Mouse (Mus musculus): Measurements from ENCODE around the gene Trim11.

Gene Trim11

DNA sequence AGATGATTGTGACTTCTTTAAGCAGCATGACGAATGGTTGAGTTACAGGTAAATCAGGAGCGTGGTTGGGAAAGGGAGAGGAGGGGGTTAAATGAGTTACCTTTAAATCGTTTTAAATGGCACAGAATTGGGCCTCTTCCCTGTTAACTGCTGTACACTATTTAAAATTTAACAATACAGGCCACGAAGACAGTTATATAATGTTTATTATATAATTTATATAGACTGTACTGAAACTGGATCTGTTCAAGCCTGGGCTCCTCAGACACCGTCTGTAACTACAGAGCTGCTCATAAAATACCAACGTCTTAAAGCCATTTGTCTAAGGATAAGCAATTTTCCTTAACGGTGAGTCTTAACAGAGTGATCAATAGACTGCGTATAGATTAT, 22.0 kb upstream of the Trim11 start:
- DNase-seq (ENCODE audit: low read depth), result no peak

DNA sequence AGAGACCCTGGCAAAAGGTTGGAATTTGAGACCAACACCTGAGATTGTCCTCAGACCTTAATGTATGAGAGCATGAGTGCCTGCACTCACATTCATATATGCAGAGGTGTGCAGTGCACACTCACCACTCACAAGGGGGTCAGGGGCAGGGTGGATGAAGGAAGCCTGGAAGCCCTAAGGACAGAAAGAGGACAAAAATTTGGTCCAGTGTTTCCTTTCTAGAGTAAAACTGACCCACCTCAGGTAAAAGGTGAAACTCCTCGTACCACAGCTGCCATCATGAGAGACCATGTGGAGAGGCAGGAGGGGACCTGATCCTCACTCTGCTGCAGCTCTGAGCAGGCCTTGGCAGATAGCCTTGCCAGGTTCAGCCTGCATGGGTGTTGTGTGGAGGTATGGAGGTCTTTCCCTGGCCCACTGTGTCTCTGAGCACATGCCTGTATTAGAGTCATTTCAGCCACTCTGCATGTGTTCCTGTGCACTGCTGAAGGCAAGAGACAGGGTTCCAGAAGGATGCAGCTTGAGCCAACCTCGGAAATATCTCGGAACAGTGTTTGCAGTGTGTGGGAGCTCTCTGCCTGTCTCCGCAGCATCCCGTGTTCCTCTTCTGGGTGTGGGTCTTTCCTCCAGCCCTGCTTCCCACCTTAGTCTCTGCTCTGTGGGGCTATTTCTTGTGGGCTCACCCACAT, 20.5 kb upstream of the Trim11 start:
- no peak for DNase-seq (ENCODE audit: low read depth)

DNA sequence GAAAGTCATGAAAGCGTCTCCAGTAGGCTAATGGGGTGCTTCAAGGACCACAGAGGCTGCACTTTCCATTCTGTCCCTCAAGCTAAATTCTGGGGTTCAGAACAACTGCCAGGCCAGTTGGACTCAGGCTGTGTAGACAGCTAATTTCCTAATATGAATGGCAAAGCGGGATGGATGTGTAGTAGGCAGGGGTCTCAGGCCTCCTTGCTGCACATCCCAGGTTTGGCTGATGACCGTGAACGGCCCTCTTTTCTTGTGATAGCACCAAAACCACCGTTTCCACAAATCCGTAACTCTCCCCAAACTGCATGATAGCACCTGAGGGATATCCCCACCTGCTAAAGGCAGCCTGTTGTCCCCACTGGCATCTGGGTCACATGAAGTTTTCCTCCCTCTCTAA, 19.4 kb upstream of the Trim11 start:
- no peak for DNase-seq (ENCODE audit: low read depth)

DNA sequence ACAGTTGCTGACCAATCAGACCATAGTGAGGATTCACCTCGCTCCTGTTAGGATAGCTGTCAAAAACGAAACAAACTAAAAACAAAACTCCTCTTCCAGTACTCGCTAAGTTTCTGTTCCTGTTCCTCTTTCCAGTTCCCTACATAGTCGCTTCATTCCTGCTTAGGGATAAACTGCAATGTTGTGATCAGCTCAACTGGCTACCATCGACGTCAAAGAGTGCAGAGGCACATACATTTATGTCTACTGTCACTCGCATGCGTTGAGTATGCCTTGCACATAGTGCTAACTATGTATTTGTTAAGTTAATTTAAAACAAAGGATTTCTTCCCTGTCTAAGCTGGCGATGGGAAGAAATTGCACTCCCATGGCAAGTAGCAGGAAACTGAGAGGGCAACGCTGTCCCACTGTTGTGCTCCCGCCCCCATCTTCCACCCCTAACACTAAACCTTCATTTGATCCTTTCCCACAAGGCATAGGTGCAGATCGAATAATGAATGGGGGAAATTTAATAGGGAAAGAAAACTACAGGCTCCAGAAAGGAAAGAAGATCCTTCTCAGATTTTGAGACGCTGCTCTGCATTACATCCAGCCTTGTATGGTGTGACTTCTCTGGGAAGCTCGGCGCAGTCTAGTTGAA, 18.6 kb upstream of the Trim11 start:
- DNase-seq (ENCODE audit: low read depth), result no peak

DNA sequence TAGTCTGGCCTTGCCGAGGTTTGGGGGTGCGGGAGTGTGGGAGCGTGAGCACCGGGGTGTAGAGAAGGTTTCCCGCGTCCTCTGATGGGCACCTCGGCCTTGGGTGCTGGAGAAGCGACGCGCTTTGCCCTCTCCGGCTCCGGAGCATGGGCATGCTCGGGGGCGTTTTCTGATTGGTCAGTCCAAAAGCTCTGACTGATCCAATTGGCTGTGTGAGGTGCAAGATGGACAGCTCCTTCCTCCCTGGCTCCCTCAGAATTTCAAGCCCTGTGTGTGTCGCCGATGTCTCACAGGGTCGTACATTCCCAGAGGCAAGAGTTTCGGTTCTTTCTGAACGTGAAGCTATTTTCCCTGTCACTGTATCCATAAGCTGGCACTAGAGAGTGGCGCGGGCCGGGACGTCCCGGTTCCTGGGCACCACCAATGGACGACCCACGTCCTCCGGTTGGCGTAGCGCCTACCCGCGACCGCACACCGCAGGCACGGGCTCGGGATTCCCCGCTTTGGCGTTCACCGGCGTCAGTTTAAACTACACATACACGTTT, 17.9 kb upstream of the Trim11 start:
- peak; percentile 89 for DNase-seq (ENCODE audit: low read depth)

DNA sequence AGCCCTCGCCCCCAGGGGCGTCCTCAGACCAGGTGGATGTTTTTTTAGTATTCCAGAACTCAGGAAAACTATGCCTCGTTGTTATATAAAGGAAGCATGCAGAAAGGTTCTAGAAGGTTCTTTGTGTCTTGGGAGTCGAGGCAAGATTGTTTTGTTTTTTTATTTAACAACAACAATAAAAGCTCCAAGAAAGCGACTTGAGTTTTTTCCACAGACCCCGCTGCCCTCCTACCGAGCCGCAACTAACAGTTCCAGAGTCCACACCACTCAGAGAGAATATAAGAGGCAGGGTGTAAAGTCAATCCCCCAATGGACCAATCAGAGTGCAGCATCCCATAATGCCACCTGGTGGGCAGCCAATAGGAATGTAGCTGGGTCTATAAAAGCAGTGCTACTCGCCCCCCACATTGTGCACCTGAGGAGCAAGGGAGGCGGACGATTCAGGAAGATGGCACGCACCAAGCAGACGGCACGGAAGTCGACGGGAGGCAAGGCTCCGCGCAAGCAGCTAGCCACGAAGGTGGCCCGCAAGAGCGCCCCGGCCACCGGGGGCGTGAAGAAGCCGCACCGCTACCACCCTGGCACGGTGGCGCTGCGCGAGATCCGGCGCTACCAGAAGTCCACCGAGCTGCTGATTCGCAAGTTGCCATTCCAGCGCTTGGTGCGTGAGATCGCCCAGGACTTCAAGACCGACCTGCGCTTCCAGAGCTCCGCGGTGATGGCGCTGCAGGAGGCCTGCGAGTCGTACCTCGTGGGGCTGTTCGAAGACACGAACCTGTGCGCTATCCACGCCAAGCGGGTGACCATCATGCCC, 16.3 kb upstream of the Trim11 start:
- no peak for DNase-seq (ENCODE audit: low read depth)

DNA sequence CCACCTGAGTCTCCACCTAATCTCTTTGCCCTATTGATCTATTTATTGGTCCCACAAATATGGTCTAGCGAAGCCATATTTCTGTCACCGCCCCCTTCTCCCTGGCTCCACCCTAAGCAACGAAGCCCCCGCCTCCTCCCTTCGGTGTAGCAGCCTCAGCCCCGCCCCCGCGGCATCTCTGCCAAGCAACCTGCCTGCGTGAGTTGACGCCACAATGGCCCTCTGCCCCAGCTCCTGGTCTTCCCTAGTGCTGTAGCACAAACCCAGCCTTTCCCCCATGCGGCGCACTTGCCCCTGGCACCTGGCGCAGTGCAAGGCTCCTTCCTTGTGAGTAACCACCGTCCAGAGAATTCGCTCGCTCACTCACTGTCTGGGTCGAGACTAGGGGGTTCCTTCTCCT, 14.3 kb upstream of the Trim11 start:
- DNase-seq (ENCODE audit: low read depth), result no peak

DNA sequence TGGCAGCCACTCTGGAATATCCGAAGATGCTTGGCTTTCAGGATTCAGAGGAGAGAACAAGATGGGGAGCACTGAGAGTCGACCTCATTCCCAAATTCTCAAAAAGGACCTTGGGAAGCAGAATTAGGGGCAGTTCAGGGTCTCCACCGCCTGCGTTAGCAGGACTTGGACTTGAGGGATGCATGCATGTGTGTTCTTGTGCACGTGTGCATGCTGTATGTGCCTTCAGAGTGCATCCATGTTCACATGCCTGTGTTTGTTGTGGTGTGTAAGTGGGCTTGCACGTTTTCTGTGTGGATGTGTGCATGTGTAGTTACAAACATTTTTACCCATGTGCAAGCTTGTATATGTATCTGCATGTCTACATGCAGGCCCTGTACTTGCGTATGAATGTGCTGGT, 13.7 kb upstream of the Trim11 start:
- no peak for DNase-seq (ENCODE audit: low read depth)

DNA sequence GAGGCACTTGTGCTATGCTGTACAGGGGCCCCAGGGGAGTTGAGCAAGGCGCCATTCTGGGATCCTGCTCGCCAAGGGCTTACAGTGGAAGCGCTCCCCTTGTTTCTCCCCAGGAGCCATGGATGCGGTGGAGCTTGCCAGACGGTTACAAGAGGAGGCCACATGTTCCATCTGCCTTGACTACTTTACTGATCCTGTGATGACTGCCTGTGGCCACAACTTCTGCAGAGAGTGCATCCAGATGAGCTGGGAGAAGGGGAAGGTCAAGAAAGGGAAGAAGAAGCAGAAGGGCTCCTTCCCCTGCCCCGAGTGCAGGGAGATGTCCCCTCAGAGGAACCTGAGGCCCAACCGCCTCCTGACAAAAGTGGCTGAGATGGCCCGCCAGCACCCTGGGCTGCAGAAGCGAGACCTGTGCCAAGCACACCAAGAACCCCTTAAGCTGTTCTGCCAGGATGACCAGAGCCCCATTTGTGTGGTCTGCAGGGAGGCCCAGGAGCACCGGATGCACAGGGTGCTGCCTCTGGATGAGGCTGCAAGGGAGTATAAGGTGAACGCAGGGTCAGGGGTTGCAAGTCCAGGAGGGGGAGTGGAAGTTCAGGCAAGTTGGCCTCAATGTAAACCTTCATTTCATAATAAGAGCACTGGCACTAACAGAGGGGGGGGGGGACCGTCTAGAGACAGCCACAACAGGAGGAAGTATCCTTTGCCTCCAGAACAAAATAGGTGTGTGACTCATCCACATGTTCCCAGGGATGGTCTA, 12.7 kb upstream of the Trim11 start:
- DNase-seq (ENCODE audit: low read depth), result no peak

DNA sequence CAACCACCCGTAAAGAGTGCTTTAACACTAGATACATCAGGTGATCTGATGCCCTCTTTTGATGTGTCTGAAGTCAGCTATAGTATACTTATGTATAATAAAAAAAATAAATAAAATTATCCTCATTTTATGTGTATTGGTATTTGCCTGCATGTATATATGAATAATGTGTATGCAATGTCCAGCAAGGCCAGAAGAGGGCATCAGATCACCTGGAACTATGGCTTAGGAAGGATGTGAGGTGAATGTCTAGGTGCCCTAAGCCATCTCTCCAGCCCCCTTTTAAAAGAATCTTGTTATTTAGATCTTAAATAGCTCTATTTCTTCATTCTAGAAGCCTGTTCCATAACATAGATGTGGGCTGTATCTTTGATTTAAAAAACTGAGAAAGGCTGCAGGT, 10.5 kb upstream of the Trim11 start:
- DNase-seq (ENCODE audit: low read depth), result peak; percentile 58

DNA sequence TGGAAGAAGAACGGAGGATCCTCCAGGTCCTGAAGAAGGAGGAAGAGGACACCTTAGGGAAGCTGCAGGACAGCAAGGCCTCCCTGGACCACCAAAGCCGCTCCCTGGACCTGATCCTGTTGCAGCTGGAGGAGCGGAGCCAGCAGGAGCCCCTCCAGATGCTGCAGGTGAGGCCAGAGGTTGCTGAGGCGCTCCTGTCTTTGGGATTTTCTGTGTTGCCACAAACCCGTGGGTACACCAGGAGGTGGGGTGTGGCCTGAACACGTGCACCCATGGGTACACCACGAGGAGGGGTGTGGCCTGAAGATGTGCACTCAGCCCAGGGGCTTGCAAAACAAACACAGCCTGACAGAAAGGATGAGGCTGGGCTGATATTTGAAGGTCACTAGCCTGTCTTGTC, 9.3 kb upstream of the Trim11 start:
- no peak for DNase-seq (ENCODE audit: low read depth)

DNA sequence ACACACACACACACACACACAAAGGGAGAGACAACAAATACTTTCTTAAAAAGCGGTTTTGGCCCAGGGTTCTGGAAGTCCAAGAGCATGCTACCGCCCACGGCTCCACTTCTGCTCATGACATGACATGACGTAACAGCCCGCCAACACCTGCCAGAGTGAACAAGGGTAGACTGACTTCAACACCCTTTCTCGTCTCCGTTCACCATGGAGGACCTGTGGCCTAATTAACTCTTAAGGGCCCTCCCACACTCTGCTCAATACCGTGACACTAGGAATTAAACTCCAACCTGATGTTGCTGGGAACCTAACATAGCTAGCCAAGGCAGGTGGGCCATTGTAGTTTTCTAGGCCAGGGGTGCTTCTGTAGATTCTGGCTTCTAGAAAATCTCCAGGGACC, 8.9 kb upstream of the Trim11 start:
- no peak for DNase-seq (ENCODE audit: low read depth)

DNA sequence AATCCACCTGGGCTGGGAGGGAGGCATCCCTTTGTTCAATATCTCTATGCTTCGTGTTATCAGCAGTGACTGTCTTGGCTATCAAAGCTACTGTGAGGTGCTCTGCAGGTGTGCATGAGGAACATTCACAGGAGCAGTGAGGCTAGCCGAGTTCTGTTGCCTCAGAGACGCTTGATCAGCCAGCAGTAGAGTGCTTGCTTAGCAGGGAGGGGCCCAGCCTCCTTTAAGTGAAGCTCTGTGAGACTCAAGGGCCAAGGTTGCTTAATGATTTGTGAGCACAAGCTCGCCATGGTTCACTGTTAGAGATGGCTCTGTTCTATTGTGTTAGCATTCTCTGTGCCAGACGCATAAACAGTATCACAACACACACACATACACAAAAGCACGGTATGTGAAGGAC, 8.2 kb upstream of the Trim11 start:
- no peak for DNase-seq (ENCODE audit: low read depth)

DNA sequence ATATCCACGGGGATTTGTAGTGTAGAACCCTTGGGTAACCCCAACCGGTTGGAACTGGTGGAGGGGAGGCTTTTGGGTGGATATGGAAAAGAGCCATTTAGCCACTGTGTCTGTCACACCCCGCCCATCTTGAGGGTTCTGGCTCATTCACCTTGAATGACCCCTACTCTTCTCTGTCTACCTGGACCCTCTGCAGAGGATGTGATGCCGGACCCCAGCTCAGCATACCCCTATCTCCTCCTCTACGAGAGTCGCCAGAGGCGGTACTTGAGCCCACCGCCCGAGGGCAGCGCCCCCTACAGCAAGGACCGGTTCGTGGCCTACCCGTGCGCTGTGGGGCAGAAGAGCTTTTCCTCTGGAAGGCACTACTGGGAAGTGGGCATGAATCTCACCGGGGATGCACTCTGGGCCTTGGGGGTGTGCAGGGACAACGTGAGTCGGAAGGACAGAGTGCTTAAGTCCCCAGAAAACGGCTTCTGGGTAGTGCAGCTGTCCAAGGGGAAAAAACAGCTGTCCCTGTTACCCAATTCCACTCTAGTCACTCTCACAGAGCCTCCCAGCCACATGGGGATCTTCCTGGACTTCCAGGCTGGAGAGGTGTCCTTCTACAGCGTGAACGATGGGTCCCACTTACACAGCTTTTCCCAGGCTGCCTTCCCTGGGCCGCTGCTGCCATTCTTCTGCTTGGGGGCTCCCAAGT, 6.9 kb upstream of the Trim11 start:
- DNase-seq (ENCODE audit: low read depth), result peak; percentile 31

DNA sequence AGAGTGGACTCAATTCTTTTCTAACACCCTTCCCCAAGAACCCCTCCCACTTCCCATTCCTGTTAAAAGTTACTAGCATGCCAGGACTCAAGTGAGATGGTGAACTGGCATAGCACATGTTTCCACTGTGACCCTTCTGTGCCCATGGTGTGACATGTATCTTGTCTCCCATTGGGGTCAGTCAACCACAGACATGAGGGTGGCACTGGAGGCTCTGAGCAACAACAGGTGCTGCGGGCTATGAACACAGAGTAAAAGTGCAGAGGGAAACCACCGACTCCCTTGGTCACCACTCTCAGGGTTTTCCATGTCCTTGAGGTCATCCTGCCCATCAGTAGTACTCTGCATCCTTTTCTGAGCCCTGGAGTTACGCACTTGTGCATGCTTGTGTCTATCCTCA, 6.1 kb upstream of the Trim11 start:
- no peak for DNase-seq (ENCODE audit: low read depth)

DNA sequence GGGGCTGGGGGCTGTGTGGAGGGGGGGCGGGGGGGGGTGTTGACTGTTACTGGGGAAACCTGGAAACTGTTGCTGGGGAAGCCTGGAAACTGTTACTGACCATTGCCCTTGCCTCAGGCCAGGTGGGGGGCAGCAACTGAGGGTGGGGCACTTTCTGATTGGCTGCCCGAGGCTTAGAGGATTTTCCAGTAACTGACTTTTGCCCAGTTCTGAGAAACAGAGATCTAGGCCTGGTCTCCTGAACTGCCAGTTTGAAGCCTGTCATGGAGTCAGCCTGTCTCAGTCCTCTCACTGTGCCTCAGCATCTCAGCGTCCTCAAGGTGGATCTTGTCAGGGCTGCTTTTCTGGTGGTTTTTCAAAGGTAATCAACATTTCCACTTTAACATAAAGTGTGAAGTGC, 3.5 kb upstream of the Trim11 start:
- DNase-seq (ENCODE audit: low read depth), result no peak

DNA sequence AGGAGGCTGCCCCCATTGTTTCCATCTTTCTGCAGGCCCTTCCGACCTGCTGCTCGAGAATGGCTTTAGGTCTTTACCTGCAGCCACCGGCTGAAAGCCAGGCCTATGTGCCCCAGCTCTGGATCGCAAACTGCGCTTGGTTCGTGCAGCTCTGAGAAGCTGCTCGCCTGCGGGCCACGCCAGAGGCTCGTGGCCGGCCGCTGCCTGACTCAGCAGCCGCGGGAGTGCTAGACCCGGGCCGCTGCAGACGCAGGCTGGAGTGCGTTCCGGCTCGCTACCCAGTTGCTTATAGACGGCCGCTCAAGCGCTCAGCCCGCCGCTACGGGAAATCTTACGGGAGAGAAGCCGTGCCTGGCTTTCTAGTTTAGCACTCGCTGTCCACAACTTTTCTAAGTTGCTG, 743 bp upstream of the Trim11 start:
- peak; percentile 56 for DNase-seq (ENCODE audit: low read depth)

DNA sequence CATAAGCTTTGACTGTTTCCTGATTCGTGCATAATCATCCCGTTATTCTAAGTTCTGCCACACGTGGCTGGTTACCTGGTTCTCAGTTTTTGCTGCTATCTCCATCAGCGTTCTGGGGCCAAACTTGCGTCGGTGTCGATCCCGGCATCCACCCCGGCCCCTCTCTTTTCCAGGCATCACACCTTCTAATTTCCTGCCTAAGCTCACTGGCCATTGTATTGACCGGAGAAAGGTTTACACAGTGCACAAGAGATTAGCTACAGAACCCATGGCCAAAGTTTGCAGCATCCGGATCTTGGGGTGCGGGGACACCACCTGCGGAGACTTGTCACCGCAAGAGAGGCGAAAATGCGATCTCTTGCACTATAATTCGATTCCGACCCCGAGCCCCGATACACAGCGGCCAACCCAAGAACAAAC, 276 bp upstream of the Trim11 start:
- no peak for DNase-seq (ENCODE audit: low read depth)

DNA sequence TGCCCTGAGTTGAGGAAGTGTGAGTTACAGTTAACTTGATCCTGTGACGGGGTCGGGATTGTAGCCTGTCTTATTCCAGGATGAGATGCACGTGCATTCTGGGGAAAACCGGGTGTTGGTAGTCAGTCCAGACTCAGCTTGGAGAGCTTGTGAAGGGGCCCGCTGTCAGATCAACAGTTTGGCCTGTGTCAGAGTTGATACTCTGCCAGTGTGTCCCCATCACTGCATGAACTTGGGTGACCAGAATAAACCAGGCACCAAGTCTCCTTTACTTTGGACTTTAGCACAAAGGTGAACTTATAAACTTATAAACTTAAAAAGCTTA, 775 bp downstream of the Trim11 start:
- DNase-seq (ENCODE audit: low read depth), result peak; percentile 35

DNA sequence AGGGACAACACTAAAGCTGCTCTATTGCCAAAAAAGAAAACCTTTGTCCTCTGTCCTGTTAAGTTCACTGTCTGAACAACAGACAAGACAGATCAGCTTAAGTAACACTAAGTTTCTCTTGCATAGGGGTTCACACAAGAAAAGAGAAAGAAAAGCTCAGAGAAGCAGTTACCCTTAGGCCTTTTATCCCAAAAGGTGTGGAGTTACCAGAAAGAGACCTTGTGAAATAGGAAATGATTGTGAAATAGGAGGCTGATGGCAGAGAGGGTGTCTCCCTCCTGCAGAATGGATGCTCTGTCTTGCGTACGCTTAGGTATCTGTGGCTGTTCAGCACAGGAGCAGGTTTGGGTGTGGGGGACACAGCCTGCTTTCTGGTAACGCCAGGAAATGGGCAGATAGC, 1.3 kb downstream of the Trim11 start:
- peak; percentile 32 for DNase-seq (ENCODE audit: low read depth)

DNA sequence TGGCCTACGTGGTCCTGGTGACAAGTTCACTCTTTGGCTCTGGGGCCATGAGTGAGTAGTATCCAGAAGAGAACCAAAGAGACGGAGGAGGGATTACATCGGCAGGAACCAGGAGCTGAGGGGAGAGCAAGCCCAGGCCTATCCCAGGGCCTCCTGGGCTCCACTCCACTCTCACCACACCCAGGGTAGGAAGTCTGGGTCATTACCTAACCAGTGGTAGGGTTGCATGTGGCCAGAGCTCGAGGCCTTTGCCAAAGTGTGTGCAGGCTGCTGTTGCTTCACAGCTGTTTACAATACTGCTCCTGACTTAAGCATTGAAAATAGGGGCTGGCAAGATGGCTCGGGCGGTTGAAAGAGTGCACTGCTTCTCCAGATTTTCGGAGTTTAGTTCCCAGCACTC, 1.8 kb downstream of the Trim11 start:
- peak; percentile 81 for DNase-seq (ENCODE audit: low read depth)
